Mouse (Mus musculus): ENCODE data around the gene Aven.

- TF ChIP-seq ZC3H11A (IDR thresholded peaks at IDR 0.05; ENCODE audit: borderline replicate concordance, low read depth, low read length) (no peak), CHD2 (IDR thresholded peaks at IDR 0.05; ENCODE audit: low read depth, low read length) (no peak), HCFC1 (IDR thresholded peaks at IDR 0.05; ENCODE audit: borderline replicate concordance, insufficient read depth, low read length) (no peak), ZNF384 (IDR thresholded peaks at IDR 0.05; ENCODE audit: low read depth, low read length) (no peak), MAFK (IDR thresholded peaks at IDR 0.05; ENCODE audit: insufficient read depth, low read depth, low read length) (no peak)
Measured at GRCm38 (mm10) chr2:112448510-112449059, 44.2 kb upstream of the Aven start.

Measured in ES-E14 (cell line).